Mouse (Mus musculus) heart, adult 2 months (tissue): ENCODE results near the gene Arpc2. TPM values are rescaled to one million over a fixed set of nuclear protein-coding genes. Genes with fewer than 3 reads are reported as not detected.
A peak's percentile ranks its signal among the peaks of the same experiment; 100 is the strongest.

Source experiments
- DNase-seq, 2 experiments: peaks; one replicate each; pipeline ENCODE4 v3.0.0; 2021
- H3K27ac ChIP-seq: fragments of 200-600 bp; 2 replicates; pipeline ENCODE4 v1.8.1; 2022
- H3K27me3 ChIP-seq: fragments of 200-500 bp; 2 replicates; pipeline ENCODE4 v1.6.1; 2012; ENCODE audit warnings: mild to moderate bottlenecking, low read length, inconsistent platforms, mixed read lengths; ENCODE audit not compliant: control insufficient read depth, insufficient read depth
- H3K36me3 ChIP-seq: fragments of 200-500 bp; 2 replicates; pipeline ENCODE4 v1.6.1; 2012; ENCODE audit warnings: low read length, inconsistent platforms; ENCODE audit not compliant: control insufficient read depth, insufficient read depth
- H3K4me1 ChIP-seq: fragments of 200-500 bp; 2 replicates; pipeline ENCODE4 v1.6.1; 2011; ENCODE audit warnings: low read length; ENCODE audit not compliant: control insufficient read depth, insufficient read depth
- H3K4me3 ChIP-seq: fragments of 200-600 bp; 2 replicates; pipeline ENCODE4 v1.8.1; 2022
- H3K79me2 ChIP-seq: fragments of 200-500 bp; replicated peaks from 2 replicates; pipeline ENCODE4 v1.6.1; 2012; ENCODE audit warnings: mild to moderate bottlenecking, inconsistent platforms, low read length, moderate library complexity, mixed read lengths; ENCODE audit not compliant: control insufficient read depth, insufficient read depth
- H3K9ac ChIP-seq: fragments of 200-500 bp; 2 replicates; pipeline ENCODE4 v1.6.1; 2012; ENCODE audit warnings: low read depth, mild to moderate bottlenecking, control low read depth, inconsistent platforms, low read length, mixed read lengths
- CTCF ChIP-seq: fragments of 200-600 bp; IDR thresholded peaks from 2 replicates; pipeline ENCODE4 v1.8.1; 2022; ENCODE audit warnings: antibody characterized with exemption, mild to moderate bottlenecking, moderate library complexity
- EP300 ChIP-seq: fragments of 200-500 bp; IDR thresholded peaks from 2 replicates; pipeline ENCODE4 v1.6.1; 2011; ENCODE audit warnings: low read depth, low read length, control low read depth; ENCODE audit not compliant: insufficient read depth
- POLR2A ChIP-seq: fragments of 200-500 bp; IDR thresholded peaks from 2 replicates; pipeline ENCODE4 v1.6.1; 2011; ENCODE audit warnings: mild to moderate bottlenecking, low read depth, low read length, control low read depth; ENCODE audit not compliant: insufficient read depth
- WGBS: fragments of 180-500 bp; shearing (Covaris S2); methylation state at CpG from one replicate; pipeline ENCODE4 v1.1.7; 2018; 5-methylcytosine and 5-hydroxymethylcytosine counted together
- intact Hi-C: fragments of 180-260 bp; cut with DNase I; formaldehyde crosslinking; loops from one replicate; pipeline ENCODE4 v1.15.1; 2025
- polyA plus RNA-seq: library from polyadenylated mRNA; depleted of rRNA; stranded (reverse); fragments of >200 nt; gene quantifications from 2 replicates; pipeline ENCODE4 v1.2.3, GENCODE M21; 2012
- total RNA-seq, 2 experiments: library from RNA; stranded (reverse); gene quantifications; 2 replicates each; pipeline ENCODE4 v1.2.3; 2021

Gene Arpc2
- total and polyA plus RNA-seq, 3 experiments, result 85.5 to 132 (median 130) TPM

DNA sequence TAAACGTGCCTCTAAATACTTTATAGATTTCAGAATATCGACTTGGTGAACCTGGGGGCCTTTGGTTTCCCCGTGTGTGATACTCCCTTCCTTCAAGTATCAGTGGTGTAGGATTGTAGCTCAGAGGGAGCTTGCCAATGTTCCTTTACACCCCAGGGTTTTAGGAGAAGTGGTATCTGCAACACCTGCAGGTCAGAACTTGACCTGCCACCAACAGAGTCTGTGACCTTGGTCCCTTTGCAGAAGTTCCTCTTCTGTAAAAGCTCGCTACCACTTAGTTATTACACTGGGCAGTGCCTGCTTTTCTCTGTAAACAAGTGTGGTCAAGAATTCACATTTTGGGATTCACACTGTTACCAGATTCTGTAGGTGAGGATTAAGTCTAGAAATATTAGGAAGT lies 14.2 kb downstream of the Arpc2 start:
- DNase-seq, result no peak
- intact Hi-C loops, result loop anchor here (2.0 kb wide), 1 partner anchor 13 kb away; the partner anchor contains the start of gene Arpc2
- 79% methylated on average over 4 of the region's 4 CpGs for WGBS
- Histone ChIP-seq H3K27me3 (no peaks in the 10 kb centered on the region), H3K36me3 (peaks cover 60% of the 10 kb centered on the region), H3K27ac (peak overlapping the region; percentile 21; the same call in 1 of the 2 replicates), H3K4me3 (no peak overlapping the region), H3K4me1 (peaks cover 21% of the 10 kb centered on the region), H3K9ac (no peak overlapping the region), H3K79me2 (peaks cover 5% of the 10 kb centered on the region)
- no peak for TF ChIP-seq POLR2A
- no peak for TF ChIP-seq EP300
- TF ChIP-seq CTCF, result no peak

DNA sequence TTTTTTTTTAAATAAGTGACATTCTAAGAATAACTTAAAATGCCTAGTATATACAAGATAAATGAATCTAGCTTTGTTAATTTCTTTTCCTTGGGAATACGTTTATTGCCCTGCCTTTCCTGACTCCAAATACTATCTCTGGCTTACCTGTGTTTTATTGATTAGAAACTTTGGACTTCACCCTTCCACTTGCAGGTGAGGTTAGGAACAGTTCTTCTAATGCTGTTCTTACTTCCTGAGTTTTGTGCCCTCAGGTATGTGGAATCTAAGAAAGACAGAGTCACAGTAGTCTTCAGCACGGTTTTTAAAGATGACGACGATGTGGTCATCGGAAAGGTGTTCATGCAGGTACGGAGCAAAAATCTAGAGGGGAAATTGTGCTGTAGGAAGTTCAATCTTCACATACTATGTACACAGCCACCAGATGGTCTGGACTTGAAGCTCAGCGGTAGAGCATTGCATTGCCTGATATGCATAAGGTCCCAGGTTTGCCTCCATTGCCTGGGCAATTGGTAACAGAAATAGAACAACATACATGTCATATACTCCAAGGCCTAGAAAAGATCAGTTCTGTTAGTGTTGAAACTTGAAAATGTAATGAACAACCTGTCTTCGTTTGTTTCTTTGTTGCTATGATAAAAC lies 19.9 kb downstream of the Arpc2 start:
- WGBS, result 93% methylated on average over 8 of the region's 8 CpGs

DNA sequence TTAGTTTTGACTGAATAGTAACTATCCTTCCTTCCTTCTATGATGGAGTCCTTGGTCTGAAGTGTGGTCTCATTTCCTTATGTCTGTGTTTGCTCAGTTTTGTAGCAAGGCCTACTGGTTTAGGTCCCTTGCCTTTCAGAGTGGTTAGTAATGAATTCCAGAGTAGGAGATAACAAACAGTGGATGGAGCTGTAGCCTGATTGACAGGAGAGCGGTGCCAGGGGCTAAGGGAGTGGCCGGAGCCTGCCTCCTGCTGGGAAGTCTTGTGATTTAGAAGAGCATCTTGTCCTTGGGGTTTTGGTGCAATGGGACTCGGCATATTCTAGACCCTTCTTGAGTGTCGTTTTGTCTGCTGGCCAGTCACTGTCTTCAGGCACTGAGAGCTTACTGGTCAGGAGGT lies 20.9 kb downstream of the Arpc2 start:
- no peak for DNase-seq
- H3K9ac ChIP-seq, result no peak overlapping the region
- no peaks in the 10 kb centered on the region for H3K27me3 ChIP-seq
- TF ChIP-seq CTCF (peak; percentile 31), POLR2A (no peak)
- no peak overlapping the region for H3K27ac ChIP-seq
- H3K79me2 ChIP-seq, result peaks cover 3% of the 10 kb centered on the region; the same call in 1 of the 2 replicates
- H3K4me3 ChIP-seq, result no peak overlapping the region
- WGBS, result 54% methylated on average over 4 of the region's 4 CpGs
- intact Hi-C loops, result no loop called here
- H3K36me3 ChIP-seq, result peaks cover 15% of the 10 kb centered on the region
- peaks cover 4% of the 10 kb centered on the region for H3K4me1 ChIP-seq

More for the DNA sequence above, 19.9 kb downstream of the Arpc2 start:
- no peak overlapping the region for H3K9ac ChIP-seq
- no peak for DNase-seq
- no peak for TF ChIP-seq CTCF
- no peak for TF ChIP-seq EP300
- no peak for TF ChIP-seq POLR2A
- no peak overlapping the region for H3K4me3 ChIP-seq
- H3K27me3 ChIP-seq, result no peaks in the 10 kb centered on the region
- intact Hi-C loops, result no loop called here
- H3K36me3 ChIP-seq, result peaks cover 23% of the 10 kb centered on the region
- peaks cover 3% of the 10 kb centered on the region; the same call in 1 of the 2 replicates for H3K79me2 ChIP-seq
- no peak overlapping the region for H3K27ac ChIP-seq
- H3K4me1 ChIP-seq, result peaks cover 4% of the 10 kb centered on the region

DNA sequence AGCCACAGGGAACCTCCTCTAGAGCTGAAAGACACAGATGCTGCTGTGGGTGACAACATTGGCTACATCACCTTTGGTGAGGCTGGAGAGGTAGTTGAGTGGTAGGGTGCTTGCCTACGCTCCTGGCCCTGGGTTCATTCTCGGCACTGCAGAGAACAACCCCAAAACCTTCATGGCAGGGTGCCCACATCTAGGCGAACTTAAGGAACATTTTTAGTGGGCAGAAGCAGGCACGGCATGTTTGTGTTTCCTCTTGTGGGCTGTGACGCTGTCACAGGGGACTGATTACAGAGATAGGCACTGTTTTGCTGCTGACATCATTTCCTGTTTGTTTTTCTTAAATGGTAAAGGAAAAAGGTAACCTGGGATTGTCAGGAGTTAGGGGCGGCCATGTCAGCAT lies 26.6 kb downstream of the Arpc2 start:
- Histone ChIP-seq H3K27me3 (no peaks in the 10 kb centered on the region), H3K4me1 (0 out of 2 replicates have a peak, but pooled peaks cover 4% of the 10 kb centered on the region), H3K36me3 (no peaks in the 10 kb centered on the region), H3K4me3 (no peak overlapping the region), H3K27ac (no peak overlapping the region; the same call in 1 of the 2 replicates), H3K9ac (no peak overlapping the region), H3K79me2 (no peaks in the 10 kb centered on the region)
- WGBS, result 49% methylated on average over 6 of the region's 6 CpGs
- intact Hi-C loops, result no loop called here
- no peak for TF ChIP-seq CTCF
- no peak for TF ChIP-seq POLR2A
- no peak for TF ChIP-seq EP300
- no peak for DNase-seq

DNA sequence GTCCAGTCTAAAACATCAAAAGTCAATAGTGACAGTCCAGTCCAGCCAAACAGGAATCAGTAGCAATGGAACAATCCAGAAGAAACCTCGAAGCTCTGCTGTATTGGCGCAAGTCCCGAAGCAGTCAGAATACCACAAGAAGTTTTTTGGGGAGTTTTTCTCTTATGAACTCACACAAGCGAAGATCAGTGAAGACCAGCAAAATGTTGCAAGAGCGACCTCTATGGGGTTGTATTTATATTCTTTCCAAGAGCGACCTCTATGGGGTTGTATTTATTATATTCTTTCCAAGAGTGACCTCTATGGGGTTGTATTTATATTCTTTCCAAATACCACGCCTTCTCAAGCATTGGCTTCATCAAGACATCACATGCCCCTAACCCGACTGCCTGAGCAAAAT lies 32.9 kb downstream of the Arpc2 start:
- H3K4me1 ChIP-seq, result no peaks in the 10 kb centered on the region
- TF ChIP-seq POLR2A (no peak), CTCF (0 out of 2 replicates have a peak, but pooled peaks have one; percentile 8)
- H3K27me3 ChIP-seq, result no peaks in the 10 kb centered on the region
- 86% methylated on average over 8 of the region's 8 CpGs for WGBS
- peaks cover 2% of the 10 kb centered on the region; the same call in 1 of the 2 replicates for H3K36me3 ChIP-seq
- H3K4me3 ChIP-seq, result no peak overlapping the region
- H3K27ac ChIP-seq, result no peak overlapping the region
- no peaks in the 10 kb centered on the region for H3K79me2 ChIP-seq
- DNase-seq, result no peak
- intact Hi-C loops, result no loop called here
- H3K9ac ChIP-seq, result no peak overlapping the region

DNA sequence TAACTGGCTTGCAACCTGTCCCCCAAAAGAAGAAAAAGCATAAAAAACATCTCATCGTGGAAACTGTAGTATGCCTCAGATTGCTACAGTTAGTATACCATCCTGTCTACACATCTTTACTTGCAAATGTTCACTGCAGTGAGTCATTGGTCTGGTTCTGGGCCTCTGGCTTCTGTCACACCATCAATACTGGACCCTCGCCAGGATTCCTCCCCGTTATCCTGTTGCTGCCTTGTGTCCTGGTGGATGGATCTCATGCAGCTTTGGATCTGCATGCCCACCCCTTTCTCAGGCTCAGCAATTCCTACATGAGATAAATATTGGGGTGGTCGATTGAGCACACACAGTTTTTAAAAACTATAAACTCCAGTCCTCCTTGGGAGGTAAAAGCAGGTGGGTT lies 35.8 kb downstream of the Arpc2 start:
- H3K79me2 ChIP-seq, result no peaks in the 10 kb centered on the region
- peaks cover 2% of the 10 kb centered on the region; the same call in 1 of the 2 replicates for H3K36me3 ChIP-seq
- DNase-seq, result no peak
- H3K4me1 ChIP-seq, result peaks cover 2% of the 10 kb centered on the region; the same call in 1 of the 2 replicates
- no peaks in the 10 kb centered on the region for H3K27me3 ChIP-seq
- intact Hi-C loops, result no loop called here
- H3K9ac ChIP-seq, result no peak overlapping the region
- no peak overlapping the region for H3K4me3 ChIP-seq
- 26% methylated on average over 4 of the region's 4 CpGs for WGBS
- H3K27ac ChIP-seq, result no peak overlapping the region
- TF ChIP-seq POLR2A (no peak), CTCF (no peak), EP300 (no peak)
